Mouse (Mus musculus) stomach, embryonic 14.5 days (tissue): Measurements from ENCODE around the gene Traip. TPM values are rescaled to one million over a fixed set of nuclear protein-coding genes. Genes with fewer than 3 reads are reported as not detected.

Experiments used
- ATAC-seq: fragments of 200-750 bp; cut with Nextera tagmentation; 2 replicates; pipeline ENCODE4 v1.8.0; 2017; ENCODE audit warnings: low read depth, moderate TSS enrichment; ENCODE audit not compliant: insufficient number of reproducible peaks, insufficient read depth, low FRiP score
- H3K27ac ChIP-seq: fragments of 300-500 bp; sonication (generic); 2 replicates; pipeline ENCODE4 v1.5.1; 2014; ENCODE audit warnings: mild to moderate bottlenecking, low read length, moderate library complexity, mixed read lengths
- H3K27me3 ChIP-seq: fragments of 300-500 bp; sonication (generic); 2 replicates; pipeline ENCODE4 v1.6.1; 2014; ENCODE audit warnings: low read length, control low read depth, mixed read lengths; ENCODE audit not compliant: control insufficient read depth, insufficient read depth
- H3K36me3 ChIP-seq: fragments of 300-500 bp; sonication (generic); 2 replicates; pipeline ENCODE4 v1.6.1; 2014; ENCODE audit warnings: mild to moderate bottlenecking, control low read depth, low read length, moderate library complexity, mixed read lengths; ENCODE audit not compliant: control insufficient read depth, insufficient read depth
- H3K4me1 ChIP-seq: fragments of 300-500 bp; sonication (generic); 2 replicates; pipeline ENCODE4 v1.6.1; 2014; ENCODE audit warnings: low read length, control low read depth, mixed read lengths; ENCODE audit not compliant: control insufficient read depth, insufficient read depth
- H3K4me2 ChIP-seq: fragments of 300-500 bp; sonication (generic); replicated peaks from 2 replicates; pipeline ENCODE4 v1.6.1; 2014; ENCODE audit warnings: low read depth, low read length, control low read depth
- H3K4me3 ChIP-seq: fragments of 300-500 bp; sonication (generic); 2 replicates; pipeline ENCODE4 v1.5.1; 2014; ENCODE audit warnings: low read depth, low read length, control low read depth
- H3K9ac ChIP-seq: fragments of 300-500 bp; sonication (generic); replicated peaks from 2 replicates; pipeline ENCODE4 v1.6.1; 2014; ENCODE audit warnings: low read depth, mild to moderate bottlenecking, control low read depth, low read length, moderate library complexity, mixed read lengths
- H3K9me3 ChIP-seq: fragments of 300-500 bp; sonication (generic); 2 replicates; pipeline ENCODE4 v1.6.1; 2016; ENCODE audit warnings: low read depth, low read length, control low read depth; ENCODE audit not compliant: control insufficient read depth
- WGBS: fragments of 180-500 bp; shearing (Covaris S2); extraction: QIAGEN DNeasy Blood & Tissue Kit; methylation state at CpG from one replicate; pipeline ENCODE4 v1.1.7; 2014; 5-methylcytosine and 5-hydroxymethylcytosine counted together
- polyA plus RNA-seq: library from polyadenylated mRNA; unstranded; fragments of >200 nt; fragmentation: Nextera tagmentation; extraction: Ambion mirVana; gene quantifications from 2 replicates; pipeline ENCODE4 v1.2.1, GENCODE M21; 2014

Traip gene
- polyA plus RNA-seq, 1 experiment from 2014 or later = 18.9 TPM

- Histone ChIP-seq H3K27me3 (no peaks in the 10 kb centered on the region), H3K9me3 (no peaks in the 10 kb centered on the region), H3K4me2 (no peak overlapping the region), H3K27ac (no peak overlapping the region), H3K9ac (no peak overlapping the region), H3K4me1 (no peaks in the 10 kb centered on the region), H3K4me3 (no peak overlapping the region), H3K36me3 (peaks cover 27% of the 10 kb centered on the region; the same call in 1 of the 2 replicates)
- WGBS = 44% methylated on average over 6 of the region's 6 CpGs
- no peak for ATAC-seq
Measured at GRCm38 (mm10) chr9:107959896-107960295, 10.0 kb downstream of the Traip start.

DNA sequence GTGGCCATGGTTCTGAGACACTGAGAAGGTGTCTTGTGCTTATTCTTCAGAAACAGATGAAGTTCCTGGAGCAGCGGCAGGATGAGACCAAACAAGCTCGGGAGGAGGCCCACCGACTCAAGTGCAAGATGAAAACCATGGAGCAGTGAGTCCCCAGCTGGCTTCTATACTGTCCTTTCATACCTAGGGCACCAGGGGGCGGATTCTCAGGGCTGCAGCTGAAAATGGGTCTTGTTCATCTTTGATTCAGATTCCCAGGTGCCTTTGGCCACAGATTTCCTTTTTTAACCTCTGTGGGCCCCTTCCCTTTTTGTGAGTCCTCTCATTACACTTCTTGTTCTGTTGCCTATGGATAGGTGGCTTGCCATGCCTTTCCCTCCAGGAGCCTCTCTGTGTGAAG lies 11.0 kb downstream of the Traip start:
- Histone ChIP-seq H3K4me3 (no peak overlapping the region), H3K9ac (no peak overlapping the region), H3K4me1 (no peaks in the 10 kb centered on the region), H3K27ac (no peak overlapping the region), H3K36me3 (peaks cover 27% of the 10 kb centered on the region; the same call in 1 of the 2 replicates), H3K4me2 (no peak overlapping the region), H3K27me3 (no peaks in the 10 kb centered on the region), H3K9me3 (no peaks in the 10 kb centered on the region)
- WGBS = 76% methylated on average over 4 of the region's 4 CpGs
- ATAC-seq = no peak

DNA sequence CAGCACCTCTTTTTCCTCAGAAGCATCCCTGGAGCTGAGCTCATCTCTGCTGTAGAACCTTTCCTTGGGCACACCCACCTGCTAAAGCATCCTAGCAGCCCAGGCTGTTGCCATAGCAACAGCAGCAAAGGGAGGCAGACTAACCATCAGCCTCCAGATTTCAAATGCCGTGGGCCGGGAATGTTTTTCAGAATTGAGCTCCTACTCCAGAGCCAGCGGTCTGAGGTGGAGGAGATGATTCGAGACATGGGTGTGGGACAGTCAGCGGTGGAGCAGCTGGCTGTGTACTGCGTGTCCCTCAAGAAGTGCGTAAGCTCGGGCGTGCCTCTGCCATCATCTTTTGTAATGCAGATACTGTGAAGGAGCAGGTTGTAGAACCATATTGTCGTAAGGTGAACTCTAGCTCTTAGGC lies 11.4 kb downstream of the Traip start:
- ATAC-seq = no peak
- no peak overlapping the region for H3K9ac ChIP-seq
- no peaks in the 10 kb centered on the region for H3K27me3 ChIP-seq
- no peaks in the 10 kb centered on the region for H3K9me3 ChIP-seq
- H3K36me3 ChIP-seq = peaks cover 27% of the 10 kb centered on the region; the same call in 1 of the 2 replicates
- 87% methylated on average over 10 of the region's 10 CpGs for WGBS
- no peak overlapping the region for H3K4me3 ChIP-seq
- H3K4me1 ChIP-seq = no peaks in the 10 kb centered on the region
- peak overlapping the region; percentile 15; the same call in 1 of the 2 replicates for H3K27ac ChIP-seq
- H3K4me2 ChIP-seq = no peak overlapping the region

- Histone ChIP-seq H3K27ac (peak overlapping the region; percentile 15; the same call in 1 of the 2 replicates), H3K9ac (no peak overlapping the region), H3K27me3 (no peaks in the 10 kb centered on the region), H3K4me3 (no peak overlapping the region), H3K4me1 (no peaks in the 10 kb centered on the region), H3K36me3 (peaks cover 27% of the 10 kb centered on the region; the same call in 1 of the 2 replicates), H3K4me2 (no peak overlapping the region), H3K9me3 (no peaks in the 10 kb centered on the region)
- ATAC-seq = no peak
- WGBS = 57% methylated on average over 5 of the region's 5 CpGs
Measured at GRCm38 (mm10) chr9:107961881-107962280, 11.9 kb downstream of the Traip start.

DNA sequence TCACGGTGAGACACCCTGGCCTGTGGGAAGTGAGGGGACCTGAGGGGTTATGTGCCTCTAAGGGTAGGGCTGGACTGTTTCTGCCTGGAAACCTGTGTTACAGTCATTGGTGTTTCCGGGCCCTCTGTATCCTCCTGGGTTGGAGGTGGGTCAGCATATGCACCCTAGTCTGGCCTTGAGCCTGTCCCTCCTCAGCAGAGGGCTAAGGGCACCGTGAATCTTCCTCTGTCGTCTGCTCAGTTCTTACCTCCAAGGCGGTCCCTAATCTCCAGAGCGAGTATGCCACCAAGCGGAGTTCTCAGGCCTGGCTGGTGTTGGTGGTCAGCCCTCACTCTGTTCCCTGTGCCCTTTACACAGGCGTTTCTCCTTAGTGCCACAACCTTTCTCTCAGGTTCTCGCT lies 13.0 kb downstream of the Traip start:
- no peaks in the 10 kb centered on the region for H3K4me1 ChIP-seq
- no peak overlapping the region for H3K9ac ChIP-seq
- WGBS = 91% methylated on average over 9 of the region's 9 CpGs
- no peak overlapping the region for H3K4me3 ChIP-seq
- H3K9me3 ChIP-seq = no peaks in the 10 kb centered on the region
- no peak overlapping the region for H3K27ac ChIP-seq
- no peak for ATAC-seq
- H3K36me3 ChIP-seq = peaks cover 26% of the 10 kb centered on the region
- no peak overlapping the region for H3K4me2 ChIP-seq
- no peaks in the 10 kb centered on the region for H3K27me3 ChIP-seq

DNA sequence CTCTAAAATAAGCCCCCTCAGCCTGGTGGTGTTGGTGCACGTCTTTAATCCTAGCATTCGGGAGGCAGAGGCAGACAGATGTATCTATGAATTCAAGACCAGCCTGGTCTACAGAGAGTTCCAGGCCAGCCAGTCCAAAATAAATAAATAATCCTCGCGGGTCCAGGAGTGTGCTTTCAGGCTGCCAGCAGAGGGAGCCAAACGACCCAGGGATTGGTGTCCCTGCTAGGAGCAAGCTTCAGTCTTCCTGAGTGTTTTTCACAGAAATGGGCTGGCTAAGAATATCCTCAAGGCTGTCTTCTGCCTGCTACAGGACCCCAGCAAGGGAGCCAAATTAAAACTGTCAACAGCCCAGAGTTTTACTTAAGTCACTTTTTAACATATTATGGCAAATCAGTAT lies 13.8 kb downstream of the Traip start:
- ATAC-seq = peak; percentile 59; the same call in 1 of the 2 replicates
- Histone ChIP-seq H3K4me1 (no peaks in the 10 kb centered on the region), H3K9me3 (no peaks in the 10 kb centered on the region), H3K27ac (no peak overlapping the region), H3K36me3 (peaks cover 28% of the 10 kb centered on the region), H3K27me3 (no peaks in the 10 kb centered on the region), H3K9ac (no peak overlapping the region), H3K4me3 (no peak overlapping the region), H3K4me2 (no peak overlapping the region)
- 14% methylated on average over 5 of the region's 5 CpGs for WGBS

GRCm38 (mm10) chr9:107964681-107965080 lies 14.7 kb downstream of the Traip start:
- 93% methylated on average over 9 of the region's 9 CpGs for WGBS
- ATAC-seq = no peak
- H3K4me3 ChIP-seq = no peak overlapping the region
- peaks cover 28% of the 10 kb centered on the region for H3K36me3 ChIP-seq
- no peak overlapping the region for H3K4me2 ChIP-seq
- no peaks in the 10 kb centered on the region for H3K27me3 ChIP-seq
- no peaks in the 10 kb centered on the region for H3K9me3 ChIP-seq
- no peak overlapping the region for H3K27ac ChIP-seq
- no peak overlapping the region for H3K9ac ChIP-seq
- no peaks in the 10 kb centered on the region for H3K4me1 ChIP-seq

DNA sequence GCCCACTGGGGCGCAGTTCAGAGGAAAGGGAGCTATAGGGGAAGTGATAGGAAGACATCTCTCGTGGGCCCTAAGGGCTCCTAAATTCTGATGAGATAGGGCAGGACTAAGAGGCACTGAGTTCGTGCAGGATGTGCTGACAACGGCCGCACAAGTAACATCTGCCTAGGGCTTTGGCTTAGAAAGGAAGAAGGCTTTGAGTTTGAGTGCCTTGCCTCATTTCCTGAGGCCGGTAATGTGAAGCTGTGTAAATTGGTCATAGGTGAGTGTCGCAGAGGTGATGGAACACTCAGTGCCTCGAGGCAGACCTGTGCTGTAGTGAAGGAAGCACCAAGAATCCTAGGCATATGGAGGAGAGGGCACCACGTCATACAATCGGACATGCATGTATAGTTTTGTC lies 16.7 kb downstream of the Traip start:
- 86% methylated on average over 10 of the region's 10 CpGs for WGBS
- H3K36me3 ChIP-seq = peaks cover 17% of the 10 kb centered on the region

GRCm38 (mm10) chr9:107967437-107967836 lies 17.5 kb downstream of the Traip start:
- H3K9me3 ChIP-seq = no peaks in the 10 kb centered on the region
- H3K4me2 ChIP-seq = no peak overlapping the region
- no peak overlapping the region for H3K27ac ChIP-seq
- WGBS = 87% methylated on average over 6 of the region's 6 CpGs
- H3K36me3 ChIP-seq = peaks cover 12% of the 10 kb centered on the region
- no peak for ATAC-seq
- H3K27me3 ChIP-seq = no peaks in the 10 kb centered on the region
- no peak overlapping the region for H3K9ac ChIP-seq
- H3K4me1 ChIP-seq = no peaks in the 10 kb centered on the region
- H3K4me3 ChIP-seq = no peak overlapping the region

More for the DNA sequence above, 16.7 kb downstream of the Traip start:
- Histone ChIP-seq H3K27me3 (no peaks in the 10 kb centered on the region), H3K4me1 (no peaks in the 10 kb centered on the region), H3K9ac (no peak overlapping the region), H3K9me3 (no peaks in the 10 kb centered on the region), H3K4me2 (no peak overlapping the region), H3K27ac (no peak overlapping the region), H3K4me3 (no peak overlapping the region)
- ATAC-seq = no peak
